Mouse (Mus musculus) midbrain, embryonic 15.5 days (tissue): ENCODE results near the gene Tmem190. TPM values are rescaled to one million over a fixed set of nuclear protein-coding genes. Genes with fewer than 3 reads are reported as not detected.

ENCODE experiments used
- ATAC-seq: fragments of 200-750 bp; cut with Nextera tagmentation; replicated peaks from 2 replicates; pipeline ENCODE4 v1.8.0; 2017; ENCODE audit warnings: moderate TSS enrichment
- H3K27ac ChIP-seq: fragments of 300-500 bp; sonication (generic); 2 replicates; pipeline ENCODE4 v1.5.1; 2015; ENCODE audit warnings: mild to moderate bottlenecking, inconsistent platforms
- H3K27me3 ChIP-seq: fragments of 300-500 bp; sonication (generic); replicated peaks from 2 replicates; pipeline ENCODE4 v1.6.1; 2015; ENCODE audit warnings: inconsistent platforms
- H3K36me3 ChIP-seq: fragments of 300-500 bp; sonication (generic); replicated peaks from 2 replicates; pipeline ENCODE4 v1.6.1; 2015; ENCODE audit warnings: inconsistent platforms
- H3K4me1 ChIP-seq: fragments of 300-500 bp; sonication (generic); 2 replicates; pipeline ENCODE4 v1.6.1; 2015; ENCODE audit warnings: inconsistent platforms
- H3K4me2 ChIP-seq: fragments of 300-500 bp; sonication (generic); 2 replicates; pipeline ENCODE4 v1.6.1; 2015; ENCODE audit warnings: inconsistent platforms, mild to moderate bottlenecking, moderate library complexity
- H3K4me3 ChIP-seq: fragments of 300-500 bp; sonication (generic); 2 replicates; pipeline ENCODE4 v1.5.1; 2015; ENCODE audit warnings: mild to moderate bottlenecking, inconsistent platforms
- H3K9ac ChIP-seq: fragments of 300-500 bp; sonication (generic); 2 replicates; pipeline ENCODE4 v1.6.1; 2015; ENCODE audit warnings: mild to moderate bottlenecking, inconsistent platforms
- H3K9me3 ChIP-seq: fragments of 300-500 bp; sonication (generic); 2 replicates; pipeline ENCODE4 v1.6.1; 2016; ENCODE audit warnings: inconsistent platforms
- WGBS: fragments of 180-500 bp; shearing (Covaris S2); methylation state at CpG from one replicate; pipeline ENCODE4 v1.1.7; 2015; ENCODE audit warnings: mixed read lengths; 5-methylcytosine and 5-hydroxymethylcytosine counted together
- polyA plus RNA-seq: library from polyadenylated mRNA; unstranded; fragments of >200 nt; fragmentation: Nextera tagmentation; extraction: Ambion mirVana; gene quantifications from 2 replicates; pipeline ENCODE4 v1.2.1, GENCODE M21; 2015

Gene Tmem190
- polyA plus RNA-seq, 1 experiment from 2014 or later, result not detected

DNA sequence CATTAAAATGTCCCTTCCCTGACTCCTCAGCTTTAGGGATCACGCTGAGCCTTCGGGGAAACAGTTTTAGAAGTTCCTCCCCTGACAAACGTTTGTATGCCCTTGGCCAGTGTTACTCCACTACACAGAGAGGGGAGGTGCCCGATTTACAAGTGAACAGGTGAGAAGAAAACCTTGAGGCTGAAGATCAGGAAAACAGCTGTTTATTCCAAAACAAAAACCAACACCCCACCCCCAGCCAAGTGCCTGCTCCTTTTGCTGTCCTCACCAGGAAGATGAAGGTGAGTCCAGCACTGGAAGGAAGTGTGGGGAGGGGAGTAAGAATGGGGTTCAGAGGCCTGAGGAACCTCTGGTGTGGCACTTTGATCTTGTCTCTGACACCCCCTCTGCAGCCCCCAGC lies 42.6 kb downstream of the Tmem190 start:
- no peaks in the 10 kb centered on the region for H3K27me3 ChIP-seq
- no peaks in the 10 kb centered on the region for H3K4me1 ChIP-seq
- no peak overlapping the region for H3K9ac ChIP-seq
- H3K4me2 ChIP-seq, result no peak overlapping the region
- ATAC-seq, result no peak
- no peaks in the 10 kb centered on the region for H3K9me3 ChIP-seq
- peaks cover 15% of the 10 kb centered on the region for H3K36me3 ChIP-seq
- WGBS, result 58% methylated on average over 4 of the region's 4 CpGs
- H3K4me3 ChIP-seq, result no peak overlapping the region
- no peak overlapping the region for H3K27ac ChIP-seq

DNA sequence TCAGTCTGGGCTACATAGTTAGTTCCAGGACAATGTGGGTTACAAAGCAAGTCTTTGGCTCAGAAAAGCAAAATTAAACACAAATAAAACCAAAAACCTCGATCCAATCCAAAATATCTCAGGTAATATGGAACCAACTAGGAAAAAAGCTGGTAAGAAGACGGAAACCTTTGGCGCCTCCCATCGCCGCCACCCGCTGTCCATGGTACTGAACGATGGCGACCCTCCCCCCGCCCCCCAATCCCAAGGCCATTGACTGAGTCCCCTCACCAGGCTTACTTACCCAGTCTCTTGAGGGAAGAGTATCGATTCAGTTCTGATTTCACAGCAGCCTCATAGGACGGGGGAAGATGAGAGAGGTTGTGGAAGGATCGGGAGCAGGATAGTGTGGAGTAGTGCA lies 47.7 kb downstream of the Tmem190 start:
- no peak overlapping the region for H3K9ac ChIP-seq
- no peak overlapping the region for H3K4me2 ChIP-seq
- no peaks in the 10 kb centered on the region for H3K27me3 ChIP-seq
- H3K4me3 ChIP-seq, result no peak overlapping the region
- H3K36me3 ChIP-seq, result peaks cover 15% of the 10 kb centered on the region
- 0 out of 2 replicates have a peak, but pooled peaks cover 2% of the 10 kb centered on the region for H3K4me1 ChIP-seq
- H3K27ac ChIP-seq, result no peak overlapping the region
- WGBS, result 9% methylated on average over 12 of the region's 12 CpGs
- H3K9me3 ChIP-seq, result no peaks in the 10 kb centered on the region
- no peak for ATAC-seq

Other genes with a start within 250 kb of the Tmem190 start
- 155 and 162 TPM in 2 replicates for gene Syt5, start 235.4 kb upstream of the Tmem190 start, polyA plus RNA-seq
- 0.75 and 1.3 TPM in 2 replicates for gene Ptprh, start 178.9 kb upstream of the Tmem190 start, polyA plus RNA-seq
- 3.8 and 4.2 TPM in 2 replicates for gene Tmem86b, start 151.5 kb upstream of the Tmem190 start, polyA plus RNA-seq
- 10.5 TPM in 2 replicates for gene Ppp6r1, start 123.9 kb upstream of the Tmem190 start, polyA plus RNA-seq
- 165 TPM in 2 replicates for gene Hspbp1, start 97.9 kb upstream of the Tmem190 start, polyA plus RNA-seq
- gene Brsk1, start 92.3 kb upstream of the Tmem190 start, polyA plus RNA-seq, result 8.6 TPM in 2 replicates
- gene Tmem150b, start 57.7 kb upstream of the Tmem190 start, polyA plus RNA-seq, result 0.09 and 0.25 TPM in 2 replicates
- gene Kmt5c, start 42.8 kb upstream of the Tmem190 start, polyA plus RNA-seq, result 75.3 and 77.2 TPM in 2 replicates
- gene Cox6b2, start 29.8 kb upstream of the Tmem190 start, polyA plus RNA-seq, result 21.6 and 23.6 TPM in 2 replicates
- gene Fam71e2, start 11.6 kb upstream of the Tmem190 start, polyA plus RNA-seq, result not detected in 2 replicates
- 1.0 and 1.6 TPM in 2 replicates for gene Il11, start 78 bp upstream of the Tmem190 start, polyA plus RNA-seq
- 5.4 and 5.8 TPM in 2 replicates for gene Tmem238, start 6.7 kb downstream of the Tmem190 start, polyA plus RNA-seq
- 186 and 187 TPM in 2 replicates for gene Rpl28, start 9.9 kb downstream of the Tmem190 start, polyA plus RNA-seq
- gene Ube2s, start 29.7 kb downstream of the Tmem190 start, polyA plus RNA-seq, result 265 and 288 TPM in 2 replicates
- 15.3 and 16.6 TPM in 2 replicates for gene Shisa7, start 61.8 kb downstream of the Tmem190 start, polyA plus RNA-seq
- gene Isoc2b, start 87.3 kb downstream of the Tmem190 start, polyA plus RNA-seq, result 3.1 and 4.6 TPM in 2 replicates
- 0.54 and 0.57 TPM in 2 replicates for gene Isoc2a, start 94.2 kb downstream of the Tmem190 start, polyA plus RNA-seq
- 0.40 and 0.65 TPM in 2 replicates for gene Gm36210, start 123.6 kb downstream of the Tmem190 start, polyA plus RNA-seq
- 4.5 and 4.6 TPM in 2 replicates for gene Zfp628, start 132.3 kb downstream of the Tmem190 start, polyA plus RNA-seq
- 46.3 and 47.7 TPM in 2 replicates for gene Nat14, start 139.1 kb downstream of the Tmem190 start, polyA plus RNA-seq
- 1.0 and 1.4 TPM in 2 replicates for gene Ssc5d, start 142.8 kb downstream of the Tmem190 start, polyA plus RNA-seq
- 0.29 TPM in 1 of 2 replicates, not detected in the other for gene Sbk2, start 181.5 kb downstream of the Tmem190 start, polyA plus RNA-seq
- gene Sbk3, start 188.2 kb downstream of the Tmem190 start, polyA plus RNA-seq, result 0.32 and 0.41 TPM in 2 replicates
- gene Zfp579, start 213.2 kb downstream of the Tmem190 start, polyA plus RNA-seq, result 72.6 and 77.2 TPM in 2 replicates
- gene Zfp524, start 231.5 kb downstream of the Tmem190 start, polyA plus RNA-seq, result 7.1 and 7.7 TPM in 2 replicates
- 41.3 and 48.8 TPM in 2 replicates for gene Fiz1, start 231.8 kb downstream of the Tmem190 start, polyA plus RNA-seq
- gene Gm44973, start 232.6 kb downstream of the Tmem190 start, polyA plus RNA-seq, result 1.2 TPM in 1 of 2 replicates, not detected in the other
- 8.0 and 8.4 TPM in 2 replicates for gene Zfp865, start 237.4 kb downstream of the Tmem190 start, polyA plus RNA-seq
- 64.9 and 67.8 TPM in 2 replicates for gene Ccdc106, start 237.6 kb downstream of the Tmem190 start, polyA plus RNA-seq